Mouse (Mus musculus) CH12.LX (cell line): ENCODE measurements at regions not wholly inside any gene's neighbourhood (a gene's known extent, or its start where the extent isn't known, plus 50 kb on each side); places are given as distances from the start of the nearest gene placed in this dataset.

Experiments
- DNase-seq: peaks from one replicate; pipeline ENCODE4 v3.0.0-alpha.2; 2013; ENCODE audit errors: extremely low read depth
- H3K27ac ChIP-seq: 2 replicates; pipeline ENCODE4 v1.5.1; 2012; ENCODE audit warnings: low read depth, mild to moderate bottlenecking, control low read depth, moderate library complexity; ENCODE audit not compliant: insufficient read depth
- H3K27me3 ChIP-seq: replicated peaks from 2 replicates; pipeline ENCODE3; 2012; ENCODE audit warnings: inconsistent platforms
- H3K36me3 ChIP-seq, 2 experiments: replicated peaks in 1 of 2; 2 replicates each; pipeline versions ENCODE3 to v1.6.1; 2012; ENCODE audit warnings: inconsistent platforms in 1 of 2, low read length in 1 of 2, mild to moderate bottlenecking in 1 of 2, mixed read lengths in 1 of 2, moderate library complexity in 1 of 2; ENCODE audit not compliant: control insufficient read depth in 1 of 2, insufficient read depth in 1 of 2
- H3K4me1 ChIP-seq, 2 experiments: 2 replicates each; pipeline ENCODE4 v1.6.1; 2012; ENCODE audit warnings: inconsistent platforms in 1 of 2, moderate library complexity in 1 of 2; ENCODE audit not compliant: insufficient read depth in 2 of 2, control insufficient read depth in 1 of 2
- H3K4me2 ChIP-seq: 2 replicates; pipeline ENCODE4 v1.6.1; 2012; ENCODE audit warnings: low read depth, mild to moderate bottlenecking, control low read depth; ENCODE audit not compliant: poor library complexity, insufficient read depth, severe bottlenecking
- H3K4me3 ChIP-seq, 3 experiments: fragments of 150-350 bp in 1 of 3; sonication (generic) in 1 of 3; replicated peaks in 1 of 3; 2 replicates each; pipeline versions ENCODE3 to v1.5.1; 2011 to 2012; ENCODE audit warnings: low read depth in 2 of 3, low read length in 2 of 3, mild to moderate bottlenecking in 2 of 3, moderate library complexity in 2 of 3, control low read depth in 1 of 3, improper control_type of control experiment in 1 of 3, inconsistent platforms in 1 of 3, mixed read lengths in 1 of 3; ENCODE audit not compliant: poor library complexity in 1 of 3
- H3K79me2 ChIP-seq: replicated peaks from 2 replicates; pipeline ENCODE4 v1.6.1; 2012; ENCODE audit warnings: mild to moderate bottlenecking, moderate library complexity; ENCODE audit not compliant: control insufficient read depth, poor library complexity, insufficient read depth, severe bottlenecking; ENCODE audit errors: extremely low read depth
- H3K9ac ChIP-seq: 2 replicates; pipeline ENCODE4 v1.6.1; 2012; ENCODE audit warnings: low read depth, mild to moderate bottlenecking, control low read depth, moderate library complexity; ENCODE audit not compliant: insufficient read depth
- H3K9me3 ChIP-seq: replicated peaks from 2 replicates; pipeline ENCODE3; 2012; ENCODE audit warnings: low read length, inconsistent platforms, mixed read lengths
- CTCF ChIP-seq, 2 experiments: IDR thresholded peaks in 1 of 2; conservative IDR thresholded peaks in 1 of 2; 2 replicates each; pipeline ENCODE4 v1.5.1; 2011 to 2012; ENCODE audit warnings: low read depth in 2 of 2, low read length in 2 of 2, improper control_type of control experiment in 1 of 2, inconsistent platforms in 1 of 2, mild to moderate bottlenecking in 1 of 2, moderate library complexity in 1 of 2
- ELF1 ChIP-seq: IDR thresholded peaks from 2 replicates; pipeline ENCODE4 v1.6.1; 2014; ENCODE audit warnings: low read depth, mild to moderate bottlenecking, inconsistent platforms, low read length, improper control_type of control experiment
- EP300 ChIP-seq: IDR thresholded peaks from 2 replicates; pipeline ENCODE4 v1.6.1; 2011; ENCODE audit warnings: low read length, improper control_type of control experiment
- IRF4 ChIP-seq: IDR thresholded peaks from 2 replicates; pipeline ENCODE4 v1.6.1; 2014; ENCODE audit warnings: low read depth, mild to moderate bottlenecking, inconsistent platforms, low read length, improper control_type of control experiment
- JUN ChIP-seq: IDR thresholded peaks from 2 replicates; pipeline ENCODE4 v1.6.1; 2011; ENCODE audit warnings: low read depth, mild to moderate bottlenecking, low read length, improper control_type of control experiment, moderate library complexity; ENCODE audit not compliant: insufficient read depth
- KAT2A ChIP-seq: IDR thresholded peaks from 2 replicates; pipeline ENCODE4 v1.6.1; 2012; ENCODE audit warnings: low read length, improper control_type of control experiment, inconsistent platforms; ENCODE audit not compliant: insufficient replicate concordance
- MAFK ChIP-seq: IDR thresholded peaks from 2 replicates; pipeline ENCODE4 v1.6.1; 2011; ENCODE audit warnings: low read length, improper control_type of control experiment; ENCODE audit not compliant: insufficient replicate concordance
- MAX ChIP-seq: IDR thresholded peaks from 2 replicates; pipeline ENCODE4 v1.6.1; 2011; ENCODE audit warnings: low read length, improper control_type of control experiment
- MAZ ChIP-seq: IDR thresholded peaks from 2 replicates; pipeline ENCODE4 v1.6.1; 2012; ENCODE audit warnings: low read depth, mild to moderate bottlenecking, inconsistent platforms, low read length, improper control_type of control experiment, moderate library complexity
- MEF2A ChIP-seq: IDR thresholded peaks from 2 replicates; pipeline ENCODE4 v1.6.1; 2014; ENCODE audit warnings: low read depth, mild to moderate bottlenecking, inconsistent platforms, low read length, improper control_type of control experiment, borderline replicate concordance
- MXI1 ChIP-seq: IDR thresholded peaks from 2 replicates; pipeline ENCODE4 v1.6.1; 2011; ENCODE audit warnings: mild to moderate bottlenecking, low read depth, low read length, improper control_type of control experiment
- MYC ChIP-seq: IDR thresholded peaks from 2 replicates; pipeline ENCODE4 v1.6.1; 2011; ENCODE audit warnings: low read depth, mild to moderate bottlenecking, improper control_type of control experiment, low read length
- NELFE ChIP-seq: IDR thresholded peaks from 2 replicates; pipeline ENCODE4 v1.6.1; 2011; ENCODE audit warnings: low read depth, low read length, improper control_type of control experiment
- PAX5 ChIP-seq: IDR thresholded peaks from 2 replicates; pipeline ENCODE4 v1.6.1; 2012; ENCODE audit warnings: low read length, inconsistent platforms, mixed read lengths
- POLR2A ChIP-seq: IDR thresholded peaks from 2 replicates; pipeline ENCODE4 v1.6.1; 2011; ENCODE audit warnings: low read depth, mild to moderate bottlenecking, improper control_type of control experiment, low read length
- RAD21 ChIP-seq: IDR thresholded peaks from 2 replicates; pipeline ENCODE4 v1.6.1; 2011; ENCODE audit warnings: low read depth, mild to moderate bottlenecking, low read length, improper control_type of control experiment, moderate library complexity
- SMC3 ChIP-seq: IDR thresholded peaks from 2 replicates; pipeline ENCODE4 v1.6.1; 2011; ENCODE audit warnings: low read depth, low read length, improper control_type of control experiment
- TBP ChIP-seq: conservative IDR thresholded peaks from 2 replicates; pipeline ENCODE4 v1.6.1; 2011; ENCODE audit warnings: low read depth, low read length, improper control_type of control experiment
- USF2 ChIP-seq: conservative IDR thresholded peaks from 2 replicates; pipeline ENCODE4 v1.6.1; 2011; ENCODE audit warnings: low read depth, low read length, improper control_type of control experiment
- ZMIZ1 ChIP-seq: IDR thresholded peaks from 2 replicates; pipeline ENCODE4 v1.6.1; 2012; ENCODE audit warnings: low read depth, mild to moderate bottlenecking, inconsistent platforms, low read length, improper control_type of control experiment
- dilution Hi-C: fragments of 300-500 bp; cut with MboI; formaldehyde crosslinking; loops from 2 replicates; pipeline ENCODE4 v1.14.3; 2020; ENCODE audit warnings: low sequenced_read_pairs; ENCODE audit not compliant: extremely low pct_unique_long_range_greater_than_20kb, extremely low pct_ligation_motif_present
- in situ Hi-C: fragments of 300-500 bp; cut with MboI; formaldehyde crosslinking; loops from 3 replicates; pipeline ENCODE4 v1.14.3; 2019; ENCODE audit warnings: low sequenced_read_pairs, low pct_ligation_motif_present, low pct_unique_long_range_greater_than_20kb, mixed read lengths

GRCm38 (mm10) chr9:97170836-97171235 lies 59.9 kb upstream of the Slc25a36 start:
- TF ChIP-seq RAD21 (no peak), ELF1 (no peak), CTCF (conservative IDR thresholded peaks at IDR 0.05 in 1 of 2, IDR thresholded peaks at IDR 0.05 in 1 of 2; ENCODE audit: low read depth in 2 of 2, low read length in 2 of 2) (no peak), MYC (no peak), PAX5 (no peak), MEF2A (no peak), NELFE (no peak), MXI1 (no peak), MAX (no peak), TBP (no peak), POLR2A (no peak), MAZ (no peak), MAFK (no peak), USF2 (no peak), KAT2A (no peak), ZMIZ1 (no peak), JUN (no peak), IRF4 (no peak)
- H3K79me2 ChIP-seq, result no peaks in the 10 kb centered on the region
- no peak for DNase-seq
- no peaks in the 10 kb centered on the region for H3K36me3 ChIP-seq
- no peak overlapping the region for H3K4me2 ChIP-seq
- H3K9me3 ChIP-seq, result no peaks in the 10 kb centered on the region
- no peak overlapping the region for H3K27ac ChIP-seq
- no peak overlapping the region for H3K4me3 ChIP-seq
- dilution Hi-C loops, result no loop called here
- in situ Hi-C loops, result no loop called here
- H3K27me3 ChIP-seq, result peaks cover 6% of the 10 kb centered on the region
- H3K9ac ChIP-seq, result no peak overlapping the region
- no peaks in the 10 kb centered on the region; a peak in 1 of 4 replicates for H3K4me1 ChIP-seq

GRCm38 (mm10) chr9:97162465-97162864 lies 51.5 kb upstream of the Slc25a36 start:
- H3K27me3 ChIP-seq, result peaks cover 7% of the 10 kb centered on the region
- DNase-seq, result peak; percentile 11
- in situ Hi-C loops, result loop anchor here (10.0 kb wide), 2 partner anchors 88 to 238 kb away; no protein-coding TSS in a partner anchor
- no peaks in the 10 kb centered on the region for H3K79me2 ChIP-seq
- H3K4me3 ChIP-seq, result no peak overlapping the region
- peak overlapping the region; percentile 61 for H3K4me2 ChIP-seq
- TF ChIP-seq CTCF (conservative IDR thresholded peaks at IDR 0.05 in 1 of 2, IDR thresholded peaks at IDR 0.05 in 1 of 2; ENCODE audit: low read depth in 2 of 2, low read length in 2 of 2) (peak in 1 of 2 experiments; percentile 72; a peak in 3 of 4 replicates), NELFE (0 out of 2 replicates have a peak, but pooled peaks have one; percentile 15), MYC (0 out of 2 replicates have a peak, but pooled peaks have one; percentile 14), SMC3 (peak; percentile 68), EP300 (no peak), RAD21 (peak; percentile 58)
- H3K9ac ChIP-seq, result no peak overlapping the region
- H3K36me3 ChIP-seq, result no peaks in the 10 kb centered on the region
- no peaks in the 10 kb centered on the region for H3K9me3 ChIP-seq
- dilution Hi-C loops, result no loop called here
- H3K4me1 ChIP-seq, result no peaks in the 10 kb centered on the region
- no peak overlapping the region for H3K27ac ChIP-seq
